Mouse (Mus musculus) erythroblast, adult 5-6 weeks (primary cell): ENCODE results near the gene Gm10352. TPM values are rescaled to one million over a fixed set of nuclear protein-coding genes. Genes with fewer than 3 reads are reported as not detected.
"Not testable (repeated sequence)": the region's sequence is repeated elsewhere in the genome, so short reads cannot be mapped to it uniquely, and the experiment has no call there.

Experiments
- ATAC-seq: replicated peaks from 2 replicates; pipeline ENCODE4 v1.8.0; 2016; ENCODE audit warnings: moderate number of reproducible peaks, mild to moderate bottlenecking, moderate TSS enrichment, inconsistent platforms; ENCODE audit not compliant: poor library complexity, low FRiP score, severe bottlenecking
- total RNA-seq, 2 experiments: library from RNA; stranded (forward) in 1 of 2; stranded (reverse) in 1 of 2; fragments of 150-400 nt in 1 of 2; fragments of 200-764, 138-1000 nt in 1 of 2; gene quantifications; 2 replicates each; pipeline versions ENCODE4 v1.2.3 to v1.2.4; 2015 to 2017; ENCODE audit warnings: low replicate concordance in 2 of 2

The Gm10352 gene
- not detected in 2 replicates for total RNA-seq (2015; ENCODE audit: low replicate concordance)
- not detected in 2 replicates for total RNA-seq (2017; ENCODE audit: low replicate concordance)

DNA sequence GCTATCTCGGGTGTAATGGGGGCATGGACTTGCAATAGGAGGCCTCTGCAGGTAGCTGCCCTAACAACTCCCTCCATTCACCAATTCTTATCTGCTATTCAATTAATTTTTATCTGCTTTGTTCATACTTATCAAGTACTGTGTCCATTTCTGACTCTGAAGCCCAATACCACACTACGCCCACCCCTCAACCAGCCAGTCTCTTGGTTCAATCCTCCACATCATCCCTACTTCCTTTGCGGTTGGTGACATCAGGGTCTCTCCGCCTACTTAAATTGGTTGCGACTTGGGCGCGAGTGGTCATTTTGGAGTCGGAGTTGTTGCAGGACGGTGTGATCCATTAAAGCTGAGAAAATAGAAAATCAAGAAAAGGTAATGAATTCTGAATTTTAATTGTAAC, at the start of gene Gm10352:
Gene Gm10352 (plus strand): TSS at position 301 of the 400 bp plus-strand sequence.
- not testable (repeated sequence) for ATAC-seq

GRCm38 (mm10) chrY:2932282-2932681, 31.5 kb downstream of the Gm10352 start, which contains the start of gene Gm29289:
Gm29289 (plus strand) TSS chrY:2932582.
- not testable (repeated sequence) for ATAC-seq

Other genes with a start within 250 kb of the Gm10352 start
- not detected in 2 replicates for gene Sry, start 237.3 kb upstream of the Gm10352 start, total RNA-seq (2015; ENCODE audit: low replicate concordance)
- gene Sry, start 237.3 kb upstream of the Gm10352 start, total RNA-seq (2017; ENCODE audit: low replicate concordance): not detected in 2 replicates
- gene H2al2b, start 180.3 kb upstream of the Gm10352 start, total RNA-seq (2015; ENCODE audit: low replicate concordance): not detected in 2 replicates
- gene H2al2b, start 180.3 kb upstream of the Gm10352 start, total RNA-seq (2017; ENCODE audit: low replicate concordance): not detected in 2 replicates
- gene Gm4064, start 104.8 kb upstream of the Gm10352 start, total RNA-seq (2015; ENCODE audit: low replicate concordance): not detected in 2 replicates
- not detected in 2 replicates for gene Gm4064, start 104.8 kb upstream of the Gm10352 start, total RNA-seq (2017; ENCODE audit: low replicate concordance)
- not detected in 2 replicates for gene Rbmy, start 70.3 kb upstream of the Gm10352 start, total RNA-seq (2015; ENCODE audit: low replicate concordance)
- gene Rbmy, start 70.3 kb upstream of the Gm10352 start, total RNA-seq (2017; ENCODE audit: low replicate concordance): not detected in 2 replicates
- not detected in 2 replicates for gene Gm10256, start 70.3 kb upstream of the Gm10352 start, total RNA-seq (2015; ENCODE audit: low replicate concordance)
- not detected in 2 replicates for gene Gm10256, start 70.3 kb upstream of the Gm10352 start, total RNA-seq (2017; ENCODE audit: low replicate concordance)
- not detected in 2 replicates for gene Gm29289, start 31.6 kb downstream of the Gm10352 start, total RNA-seq (2015; ENCODE audit: low replicate concordance)
- not detected in 2 replicates for gene Gm29289, start 31.6 kb downstream of the Gm10352 start, total RNA-seq (2017; ENCODE audit: low replicate concordance)